15 mouse cellular contexts compared by ENCODE assay signal in the genomic region with DNA sequence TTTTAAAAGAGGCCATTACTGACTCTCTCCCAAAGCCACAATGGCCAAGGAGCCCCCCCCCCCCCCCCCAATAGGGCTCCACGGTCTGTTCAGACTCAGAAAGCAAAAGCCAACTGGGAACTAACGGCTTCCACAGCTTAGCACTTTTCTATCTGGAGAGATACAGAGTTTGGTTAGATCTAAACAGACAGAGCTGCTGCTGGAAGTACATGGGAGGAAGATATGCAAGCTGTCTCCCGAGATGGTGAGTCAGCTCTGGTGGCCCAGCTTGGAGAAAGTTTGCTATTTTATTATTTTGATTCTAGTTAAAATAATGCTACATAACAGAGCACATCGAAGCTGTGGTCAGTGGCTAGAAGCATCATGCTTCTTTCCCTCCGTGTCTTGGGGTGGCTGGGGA.
"Had no signal": no experiment of that assay in that cellular context is flagged by ENCODE, and none has a peak within 500 bp of the region (broad histone marks: within the 10 kb centered on the region; RNA-seq: fewer than 3 reads in every experiment).

No protein-coding gene starts in this region.

- ATAC-seq: hindbrain, postnatal 0 days; intestine, embryonic 16.5 days; liver, embryonic 12.5 days had no signal

- DNase-seq: gastrocnemius, postnatal 14 days; gastrocnemius, postnatal 36 days; heart, adult 11 months; heart, adult 2 months; heart, postnatal 14 days; heart, postnatal 36 days; kidney, adult 11 months; kidney, adult 2 months; kidney, adult 9 months; kidney, postnatal 14 days; kidney, postnatal 36 days; left cerebral cortex, postnatal 4 days had no signal
